ENCODE assay signal across 28 mouse cellular contexts in genomic region chr10:13443647-13444046, GRCm38 (mm10). TPM values are rescaled to one million over a fixed set of nuclear protein-coding genes. Genes with fewer than 3 reads are reported as not detected.
DNase-seq lines count a peak whose midpoint lies in the region; ATAC-seq lines count a peak whose summit lies in the region.
"Had no signal": no experiment of that assay in that cellular context is flagged by ENCODE, and none has a peak within 500 bp of the region (broad histone marks: within the 10 kb centered on the region; RNA-seq: fewer than 3 reads in every experiment).

No protein-coding gene starts in this region.

- H3K27me3 ChIP-seq in liver, embryonic 12.5 days (replicated peaks), result no peaks in the 10 kb centered on the region
- H3K27me3 ChIP-seq in liver, embryonic 11.5 days (replicated peaks; ENCODE audit: control insufficient read depth, insufficient read depth, low read length), result no peaks in the 10 kb centered on the region
- H3K27me3 ChIP-seq in megakaryocyte, embryonic 14.5 days (replicated peaks), result peaks cover 13% of the 10 kb centered on the region
- H3K27me3 ChIP-seq: CH12.LX; forebrain, embryonic 13.5 days; heart, embryonic 13.5 days had no signal

- no peak for ATAC-seq in liver, embryonic 12.5 days
- no peak for ATAC-seq in liver, embryonic 11.5 days (replicated peaks; ENCODE audit: low FRiP score)
- peak; percentile 62 for ATAC-seq in granulocyte monocyte progenitor cell, adult 5-6 weeks (replicated peaks; ENCODE audit: poor library complexity, severe bottlenecking)
- ATAC-seq: forebrain, embryonic 13.5 days; forebrain, embryonic 16.5 days had no signal

- WGBS in liver, embryonic 12.5 days (ENCODE audit: insufficient replicate concordance), result 41% methylated on average over 6 of the region's 6 CpGs
- 62% methylated on average over 6 of the region's 6 CpGs for WGBS in liver, embryonic 11.5 days

- H3K4me1 ChIP-seq in liver, embryonic 12.5 days, result 0 out of 2 replicates have a peak, but pooled peaks cover 4% of the 10 kb centered on the region
- H3K4me1 ChIP-seq in liver, embryonic 11.5 days (replicated peaks; ENCODE audit: control insufficient read depth, insufficient read depth, low read length), result no peaks in the 10 kb centered on the region
- peaks cover 19% of the 10 kb centered on the region for H3K4me1 ChIP-seq in megakaryocyte, embryonic 14.5 days
- H3K4me1 ChIP-seq: forebrain, embryonic 10.5 days had no signal

- no peak overlapping the region for H3K4me3 ChIP-seq in liver, embryonic 12.5 days
- H3K4me3 ChIP-seq in liver, embryonic 11.5 days (ENCODE audit: low read depth, low read length), result no peak overlapping the region
- peak overlapping the region; percentile 28 for H3K4me3 ChIP-seq in megakaryocyte, embryonic 14.5 days (replicated peaks)
- H3K4me3 ChIP-seq: forebrain, embryonic 10.5 days; forebrain, embryonic 13.5 days; gastrocnemius, adult 2 months; heart, adult 2 months; heart, embryonic 10.5 days; heart, embryonic 13.5 days had no signal

- H3K9ac ChIP-seq in liver, embryonic 12.5 days, result no peak overlapping the region
- H3K9ac ChIP-seq in liver, embryonic 11.5 days (ENCODE audit: low read depth, low read length), result no peak overlapping the region
- H3K9ac ChIP-seq: forebrain, embryonic 13.5 days; heart, embryonic 13.5 days; hindbrain, embryonic 14.5 days had no signal

- DNase-seq in liver, embryonic 11.5 days (ENCODE audit: low spot score), result no peak
- DNase-seq in 416B (ENCODE audit: low read depth), result peak; percentile 55
- DNase-seq in thymus, postnatal 36 days, result no peak
- no peak for DNase-seq in gastrocnemius, postnatal 4 days (ENCODE audit: low spot score in 2 of 2)
- DNase-seq in adrenal gland, adult 8-10 months, result no peak
- DNase-seq: adrenal gland, adult 2 months; adrenal gland, postnatal 25 days; B cell, adult 2 months; cerebellum, adult 11-12 months; cerebellum, adult 8-10 months; cerebellum, postnatal 10 days; cerebellum, postnatal 36 days; gastrocnemius, adult 2 months; gastrocnemius, postnatal 14 days; heart, adult 2 months; heart, postnatal 14 days; heart, postnatal 4 days had no signal

- H3K4me2 ChIP-seq in liver, embryonic 12.5 days, result 0 out of 2 replicates have a peak overlapping the region, but pooled peaks have one; percentile 14
- no peak overlapping the region for H3K4me2 ChIP-seq in liver, embryonic 11.5 days
- H3K4me2 ChIP-seq: forebrain, embryonic 13.5 days; heart, embryonic 13.5 days; hindbrain, embryonic 14.5 days had no signal

- no peaks in the 10 kb centered on the region for H3K36me3 ChIP-seq in liver, embryonic 12.5 days
- no peaks in the 10 kb centered on the region for H3K36me3 ChIP-seq in liver, embryonic 11.5 days (ENCODE audit: control insufficient read depth, insufficient read depth, low read length)
- no peaks in the 10 kb centered on the region for H3K36me3 ChIP-seq in megakaryocyte, embryonic 14.5 days (replicated peaks; ENCODE audit: low read length)
- H3K36me3 ChIP-seq: forebrain, embryonic 10.5 days; G1E; heart, embryonic 10.5 days; heart, embryonic 13.5 days had no signal

- H3K27ac ChIP-seq in liver, embryonic 12.5 days, result no peak overlapping the region
- H3K27ac ChIP-seq in liver, embryonic 11.5 days (ENCODE audit: low read depth, low read length), result no peak overlapping the region
- H3K27ac ChIP-seq: forebrain, embryonic 10.5 days; forebrain, embryonic 13.5 days; gastrocnemius, adult 2 months; heart, adult 2 months; heart, embryonic 10.5 days; heart, embryonic 13.5 days; hindbrain, embryonic 14.5 days had no signal

- H3K9me3 ChIP-seq in liver, embryonic 12.5 days (replicated peaks), result no peaks in the 10 kb centered on the region
- no peaks in the 10 kb centered on the region for H3K9me3 ChIP-seq in liver, embryonic 11.5 days (ENCODE audit: control insufficient read depth, low read length)
- H3K9me3 ChIP-seq in megakaryocyte, embryonic 14.5 days, result no peaks in the 10 kb centered on the region
- H3K9me3 ChIP-seq: forebrain, embryonic 10.5 days; forebrain, embryonic 13.5 days; G1E; heart, embryonic 10.5 days; heart, embryonic 13.5 days had no signal

RNA-seq across cellular contexts. Expression of gene Phactr2, which starts 30.6 kb away (rescaled TPM):
- polyA plus RNA-seq in liver, embryonic 12.5 days (2016; fragmentation: Nextera tagmentation; extraction: Ambion mirVana), result 9.8 and 10.4 TPM in 2 replicates
- 18.0 and 19.3 TPM in 2 replicates for polyA plus RNA-seq in liver, embryonic 11.5 days (2014; fragmentation: Nextera tagmentation; extraction: Ambion mirVana)
- total RNA-seq in granulocyte monocyte progenitor cell, adult 5-6 weeks (2014; fragmentation: Nextera tagmentation), result 27.3 and 33.7 TPM in 2 replicates
- 15.8 and 16.8 TPM in 2 replicates for total RNA-seq in granulocyte monocyte progenitor cell, adult 5-6 weeks (2017)
- polyA plus RNA-seq in megakaryocyte, embryonic 14.5 days (2012; ENCODE audit: insufficient read depth, low replicate concordance), result 1.5 and 2.3 TPM in 2 replicates
- 10 to 100 TPM; 75.0 to 78.7 TPM for total RNA-seq in gastrocnemius, postnatal 4 days (2021)
- total RNA-seq in adrenal gland, adult 8-10 months (2022), result 10 to 100 TPM; 26.8 to 35.3 (median 31.0) TPM
- polyA plus RNA-seq: G1E had no signal

RNA-seq across cellular contexts. Expression of gene Fuca2, which starts 55.7 kb away (rescaled TPM):
- polyA plus RNA-seq in liver, embryonic 12.5 days (2016; fragmentation: Nextera tagmentation; extraction: Ambion mirVana), result 57.7 and 59.6 TPM in 2 replicates
- polyA plus RNA-seq in liver, embryonic 11.5 days (2014; fragmentation: Nextera tagmentation; extraction: Ambion mirVana), result 85.0 and 90.9 TPM in 2 replicates
- 77.6 and 108 TPM in 2 replicates for total RNA-seq in granulocyte monocyte progenitor cell, adult 5-6 weeks (2014; fragmentation: Nextera tagmentation)
- total RNA-seq in granulocyte monocyte progenitor cell, adult 5-6 weeks (2017), result 101 and 111 TPM in 2 replicates
- 5.2 TPM in 1 of 2 replicates, not detected in the other for polyA plus RNA-seq in megakaryocyte, embryonic 14.5 days (2012; ENCODE audit: insufficient read depth, low replicate concordance)
- 10 to 100 TPM; 24.4 to 26.4 TPM for total RNA-seq in gastrocnemius, postnatal 4 days (2021)
- 10 to 100 TPM; 19.7 to 37.1 (median 27.6) TPM for total RNA-seq in adrenal gland, adult 8-10 months (2022)
- polyA plus RNA-seq: G1E had no signal
